Mouse (Mus musculus) G1E (cell line): ENCODE data around the gene Slc51a.

Experiments
- CTCF ChIP-seq: IDR thresholded peaks from 2 replicates; pipeline ENCODE4 v1.5.1; 2012; ENCODE audit warnings: low read depth, low read length, inconsistent platforms, mixed read lengths
- GATA2 ChIP-seq: IDR thresholded peaks from 2 replicates; pipeline ENCODE4 v1.6.1; 2012; ENCODE audit warnings: low read depth, low read length, inconsistent platforms, borderline replicate concordance
- POLR2AphosphoS5 ChIP-seq: IDR thresholded peaks from 2 replicates; pipeline ENCODE4 v1.6.1; 2012; ENCODE audit warnings: low read depth, low read length, inconsistent platforms; ENCODE audit not compliant: insufficient replicate concordance
- TAL1 ChIP-seq: conservative IDR thresholded peaks from 2 replicates; pipeline ENCODE4 v1.6.1; 2012; ENCODE audit warnings: low read depth, low read length, inconsistent platforms, mixed read lengths

DNA sequence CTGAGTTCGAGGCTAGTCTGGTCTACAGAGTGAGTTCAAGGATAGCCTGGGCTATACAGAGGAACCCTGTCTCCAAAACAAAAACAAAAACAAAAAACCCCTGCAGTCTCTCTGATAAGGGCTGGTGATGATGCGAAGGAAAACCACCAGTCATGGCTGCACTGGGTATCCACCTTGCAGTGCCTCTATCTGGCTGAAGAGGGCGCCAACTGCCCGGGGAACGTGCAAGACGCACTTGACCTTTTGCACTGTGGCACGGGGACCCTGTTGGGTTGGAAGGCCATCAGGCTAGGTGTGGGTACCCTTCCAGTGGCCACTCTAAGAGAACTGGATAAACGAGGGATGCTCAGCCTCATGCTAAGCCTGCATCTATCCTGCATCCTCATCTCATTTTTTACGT, 19.7 kb upstream of the Slc51a start:
- TF ChIP-seq CTCF = peak; percentile 96
- no peak for TF ChIP-seq GATA2
- TF ChIP-seq TAL1 = no peak
- TF ChIP-seq POLR2AphosphoS5 = no peak
